Mouse (Mus musculus) ES-CJ7 (cell line): ENCODE measurements around the gene Mpz.
"Not testable (repeated sequence)": the region's sequence is repeated elsewhere in the genome, so short reads cannot be mapped to it uniquely, and the experiment has no call there.

Source experiments
- DNase-seq: peaks from one replicate; pipeline ENCODE4 v3.0.0; 2011; ENCODE audit warnings: low read depth, low spot score

Gene Mpz

GRCm38 (mm10) chr1:171129251-171129650 lies 21.3 kb upstream of the Mpz start:
- no peak for DNase-seq

DNA sequence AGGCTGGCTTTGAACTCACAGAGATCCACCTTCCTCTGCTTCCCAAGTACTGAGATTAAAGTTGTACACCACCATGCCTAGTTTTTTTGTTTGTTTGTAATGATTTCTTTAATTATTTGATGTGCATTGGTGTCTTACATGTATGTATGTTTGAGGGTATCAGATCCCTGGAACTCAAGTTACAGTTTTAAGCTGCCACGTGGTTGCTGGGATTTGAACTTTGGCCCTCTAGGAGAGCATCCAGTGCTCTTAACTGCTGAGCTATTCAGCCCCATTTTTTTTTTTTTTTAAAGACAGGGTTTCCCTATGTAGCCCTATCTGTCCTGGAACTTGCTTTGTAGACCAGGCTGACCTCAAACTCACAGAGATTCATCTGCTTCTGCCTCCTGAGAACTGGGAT lies 19.5 kb upstream of the Mpz start:
- no peak for DNase-seq

DNA sequence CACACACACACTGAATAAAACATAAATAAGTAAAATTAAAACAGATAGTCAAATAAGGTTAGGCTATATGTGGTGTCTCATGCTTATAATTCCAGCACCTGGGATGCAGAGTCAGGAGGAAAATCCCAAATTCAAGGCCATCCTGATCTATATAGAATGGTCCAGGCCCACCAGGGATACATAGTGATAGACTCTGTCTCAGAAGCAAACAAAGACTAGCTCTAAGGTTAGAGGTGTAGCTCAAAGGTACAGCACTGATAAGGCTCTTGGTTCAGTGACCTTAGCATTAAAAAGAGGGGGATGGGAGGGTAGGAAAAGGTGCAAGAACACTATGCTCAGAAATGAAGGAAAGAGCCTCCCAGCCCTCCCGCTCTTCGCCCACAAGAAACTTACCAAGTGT lies 14.9 kb upstream of the Mpz start:
- DNase-seq: no peak

DNA sequence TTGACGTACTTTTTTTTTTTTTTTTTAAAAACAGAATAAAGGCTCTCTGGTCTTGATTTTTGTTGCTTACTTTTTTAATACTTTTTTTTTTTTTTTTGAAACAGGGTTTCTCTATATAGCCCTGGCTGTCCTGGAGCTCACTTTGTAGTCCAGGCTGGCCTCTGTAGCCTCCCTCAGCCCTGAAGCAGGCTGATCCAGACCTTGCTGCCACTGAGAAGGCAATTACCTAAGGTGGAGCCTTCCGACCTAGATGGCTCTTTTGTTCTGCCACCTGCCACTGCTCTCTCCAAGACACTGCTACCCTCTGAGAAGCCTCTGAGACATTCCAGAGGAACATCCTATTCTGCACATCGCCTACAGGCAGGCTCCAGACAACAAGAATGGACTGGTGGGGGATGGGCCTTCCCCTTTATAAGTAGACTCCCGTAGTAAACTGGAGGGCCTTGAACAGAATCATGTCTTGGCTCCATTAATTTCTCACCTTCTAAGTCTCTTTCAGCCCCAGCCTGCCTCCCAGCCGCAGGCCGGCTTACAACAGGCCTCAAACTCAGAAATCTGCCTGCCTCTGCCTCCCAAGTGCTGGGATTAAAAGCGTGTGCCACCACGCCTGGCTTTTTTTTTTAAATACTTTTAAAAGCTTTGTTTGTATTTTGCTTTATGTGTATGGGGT lies 12.9 kb upstream of the Mpz start:
- DNase-seq: peak; percentile 78

GRCm38 (mm10) chr1:171142981-171143380 lies 7.5 kb upstream of the Mpz start:
- not testable (repeated sequence) for DNase-seq

DNA sequence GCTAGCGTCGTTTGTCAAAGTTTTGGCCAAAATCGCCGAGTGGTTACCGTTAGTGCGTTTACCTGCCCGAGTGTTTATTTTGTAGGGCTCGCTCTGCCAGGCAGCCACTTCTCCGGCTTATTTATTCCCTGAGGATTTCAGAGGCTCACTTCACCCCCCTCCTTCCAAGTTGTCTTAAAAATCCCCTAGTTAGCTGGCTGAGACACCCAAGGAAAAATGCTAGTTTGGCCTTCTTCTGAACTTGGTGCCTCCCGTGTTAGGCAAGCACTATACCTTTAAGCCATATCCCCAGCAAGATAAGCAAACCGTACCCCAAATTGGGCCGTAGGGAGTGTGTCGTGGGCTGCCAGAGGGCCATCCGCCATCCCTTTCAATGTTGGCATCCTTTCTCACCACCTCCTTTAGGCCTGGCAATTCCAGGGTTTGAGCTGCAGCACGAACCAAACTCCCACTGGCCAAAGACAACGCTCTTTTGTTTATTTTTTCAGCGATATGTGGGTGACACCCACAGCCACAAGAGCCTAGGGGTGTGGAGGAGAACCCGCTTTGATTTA lies 404 bp downstream of the Mpz start:
- DNase-seq: no peak

GRCm38 (mm10) chr1:171151966-171152365 lies 1.5 kb downstream of the Mpz start:
- DNase-seq: no peak

DNA sequence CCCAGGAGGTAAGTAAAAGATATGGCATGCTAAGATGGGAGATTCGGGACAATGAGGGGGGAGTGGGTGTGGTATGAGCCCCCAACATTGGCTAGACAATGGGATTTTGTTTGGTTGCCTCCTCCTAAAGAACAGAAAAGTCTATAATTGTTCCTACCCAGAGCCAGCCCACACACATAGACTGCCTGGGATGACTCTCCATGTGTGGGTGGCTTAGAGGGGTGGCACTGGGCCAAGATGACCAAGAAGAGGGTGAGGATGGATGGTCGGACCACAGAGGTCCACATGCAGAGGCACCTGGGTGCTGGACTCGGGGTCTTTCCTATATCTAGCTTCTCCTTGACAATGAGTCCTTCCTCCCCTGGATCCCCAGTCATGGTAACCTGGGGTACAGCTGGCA lies 6.1 kb downstream of the Mpz start:
- no peak for DNase-seq

GRCm38 (mm10) chr1:171157965-171158364 lies 7.5 kb downstream of the Mpz start:
- DNase-seq: no peak

DNA sequence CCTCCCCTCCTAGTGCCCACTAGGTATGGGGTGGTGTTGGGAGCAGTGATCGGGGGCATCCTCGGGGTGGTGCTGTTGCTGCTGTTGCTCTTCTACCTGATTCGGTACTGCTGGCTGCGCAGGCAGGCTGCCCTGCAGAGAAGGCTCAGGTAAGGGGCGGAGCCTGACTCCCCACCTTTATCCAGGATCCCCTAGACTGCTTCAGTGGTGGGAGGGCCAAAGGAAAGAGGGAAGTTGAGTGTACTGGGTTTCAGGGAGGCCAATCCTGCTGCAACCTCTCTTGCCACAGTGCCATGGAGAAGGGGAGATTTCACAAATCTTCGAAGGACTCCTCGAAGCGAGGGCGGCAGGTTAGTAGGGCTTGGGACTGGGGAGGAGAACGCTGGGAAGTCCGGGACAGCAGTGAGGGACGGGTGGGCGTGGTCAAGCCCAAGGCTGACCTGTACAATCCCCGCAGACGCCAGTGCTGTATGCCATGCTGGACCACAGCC lies 9.0 kb downstream of the Mpz start:
- peak; percentile 64 for DNase-seq

DNA sequence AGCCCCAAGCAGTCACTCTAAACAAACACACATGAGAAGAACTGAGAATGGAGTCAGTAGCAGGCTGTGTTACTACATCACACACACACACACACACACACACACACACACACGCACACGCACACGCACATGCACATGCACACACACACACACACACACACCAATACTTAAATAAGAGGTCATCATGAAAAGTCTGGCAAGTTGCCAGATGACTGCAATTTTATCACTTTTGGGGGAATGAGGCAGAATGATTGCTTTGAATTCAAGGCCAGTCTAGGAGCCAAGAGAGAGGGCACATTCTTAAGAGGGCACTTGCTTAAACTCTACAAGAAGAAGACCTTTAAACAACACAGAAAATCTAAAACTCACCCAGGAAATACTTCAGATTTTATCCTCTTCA lies 12.0 kb downstream of the Mpz start:
- no peak for DNase-seq

GRCm38 (mm10) chr1:171164258-171164657 lies 13.7 kb downstream of the Mpz start:
- peak; percentile 84 for DNase-seq

DNA sequence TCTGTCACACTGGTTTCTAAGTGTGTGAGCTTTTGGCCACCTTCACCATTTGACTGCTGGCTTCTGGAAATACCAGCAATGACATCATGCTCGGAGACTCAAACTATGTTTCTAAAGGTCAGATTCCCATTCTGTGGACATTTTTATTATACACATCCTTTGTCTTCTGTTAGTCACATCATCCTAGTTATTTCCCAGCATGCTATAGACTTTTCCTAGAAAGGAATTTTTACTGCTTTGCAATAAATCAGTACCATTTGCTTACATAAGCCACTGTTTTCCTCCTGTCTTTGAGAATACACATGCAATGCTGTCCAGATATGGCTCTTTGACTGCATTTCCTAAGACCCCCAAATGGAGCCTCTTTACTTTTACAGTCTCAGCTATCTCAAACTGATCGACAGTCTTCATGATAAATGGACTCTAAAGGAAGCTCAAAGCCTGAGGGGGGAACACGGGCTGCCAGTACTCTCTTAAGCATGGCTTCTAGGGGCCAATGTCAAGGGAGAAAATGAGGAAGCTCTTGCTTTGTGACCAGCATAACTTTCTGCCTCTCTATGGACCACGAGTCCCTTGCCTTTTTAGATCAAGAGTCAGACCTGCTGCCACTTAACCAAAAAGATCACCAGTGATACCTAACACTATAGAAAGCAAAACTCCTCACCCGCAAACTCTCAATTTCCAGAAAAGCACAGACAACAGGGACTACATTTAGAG lies 15.3 kb downstream of the Mpz start:
- no peak for DNase-seq

- DNase-seq: no peak
Measured at GRCm38 (mm10) chr1:171168906-171169305, 18.4 kb downstream of the Mpz start.

GRCm38 (mm10) chr1:171169913-171170312 lies 19.4 kb downstream of the Mpz start:
- DNase-seq: no peak

GRCm38 (mm10) chr1:171171138-171171537 lies 20.6 kb downstream of the Mpz start:
- DNase-seq: no peak

DNA sequence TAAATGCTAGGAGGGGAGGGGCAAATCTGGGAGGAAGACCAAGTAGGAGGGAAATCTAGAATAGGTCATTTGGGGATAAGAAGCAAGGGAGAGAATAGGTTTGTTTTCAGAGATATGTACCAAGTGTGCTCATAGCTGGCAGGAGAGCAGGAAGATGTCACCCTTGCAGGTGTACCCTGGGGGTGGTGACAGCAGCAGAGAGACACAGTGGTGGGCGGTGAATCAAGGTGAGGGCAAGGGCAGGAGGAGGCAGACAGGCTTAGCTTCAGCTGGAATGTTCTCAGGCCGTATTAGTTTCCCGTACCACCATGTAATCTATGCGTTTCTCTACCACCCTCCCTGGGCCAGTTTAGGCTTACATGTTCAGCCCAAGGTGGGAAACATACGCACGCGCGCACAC lies 22.3 kb downstream of the Mpz start:
- no peak for DNase-seq

DNA sequence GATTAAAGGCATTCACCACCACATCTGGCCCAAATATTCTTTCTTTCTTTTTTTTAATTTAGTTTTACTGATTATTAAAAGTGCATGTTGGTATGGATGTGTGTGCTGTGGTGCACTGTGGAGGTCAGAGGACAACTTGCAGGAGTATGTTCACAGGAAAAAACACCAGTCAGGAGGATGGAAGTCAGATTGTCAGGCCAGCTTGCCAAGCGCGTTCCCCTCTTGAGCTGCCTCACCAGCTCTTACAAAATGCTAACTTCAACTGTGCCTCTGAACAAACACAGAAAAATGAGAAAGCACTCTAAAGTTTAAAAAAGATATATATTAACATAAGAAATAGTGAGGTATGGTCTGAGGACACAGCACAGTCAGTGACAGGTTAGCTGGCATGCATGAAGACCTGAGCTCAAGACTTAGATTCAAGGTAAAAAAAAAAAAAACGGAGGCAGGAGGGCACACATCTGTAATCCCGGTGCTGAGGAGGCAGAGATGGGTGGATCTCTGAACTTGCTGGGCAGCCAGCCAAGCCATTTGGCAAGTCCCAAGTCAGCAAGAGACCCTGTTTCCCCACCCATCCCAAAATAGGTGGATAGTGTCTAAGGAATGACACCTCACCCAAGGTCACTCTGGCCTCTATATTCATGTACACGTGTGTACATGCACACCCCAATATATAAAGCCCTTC lies 29.1 kb downstream of the Mpz start:
- DNase-seq: no peak

DNA sequence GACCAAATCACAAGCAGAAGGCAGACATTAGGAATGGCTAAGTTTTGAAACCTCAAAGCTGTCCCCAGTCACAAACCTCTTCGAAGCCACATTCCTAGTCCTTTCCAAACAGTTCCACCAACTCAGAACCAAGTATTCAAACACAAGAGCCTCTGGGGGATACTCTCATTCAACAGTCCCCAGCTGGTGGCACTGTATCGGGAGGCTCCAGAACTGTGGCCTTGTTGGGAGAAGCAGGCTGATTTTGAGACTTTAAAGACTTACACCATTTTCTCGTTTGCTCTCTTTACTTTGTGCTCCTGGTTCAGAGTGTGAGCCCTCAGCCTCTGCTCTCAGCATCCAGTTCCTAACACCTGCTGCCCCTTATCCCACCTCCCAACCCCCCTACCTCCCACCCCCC lies 32.5 kb downstream of the Mpz start:
- no peak for DNase-seq

- DNase-seq: no peak
Measured at GRCm38 (mm10) chr1:171183620-171184019, 33.1 kb downstream of the Mpz start.

DNA sequence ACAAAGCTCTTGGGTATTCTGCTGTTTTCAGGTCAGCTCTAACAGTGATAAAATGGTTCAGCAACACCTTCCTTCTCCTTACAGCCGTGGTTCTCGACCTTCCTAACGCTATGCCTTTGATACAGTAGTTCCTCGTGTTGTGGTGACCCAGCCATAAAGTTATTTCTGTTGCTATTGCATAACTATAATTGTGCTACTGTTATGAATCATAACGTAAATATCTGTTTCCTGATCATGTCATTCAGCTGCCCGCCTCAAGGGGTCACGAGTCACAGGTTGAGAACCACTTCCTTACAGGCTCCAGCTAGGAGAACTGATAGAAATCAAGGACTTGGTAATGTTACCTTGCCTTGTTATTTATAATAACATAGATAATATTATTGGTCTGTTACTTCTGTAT lies 33.8 kb downstream of the Mpz start:
- DNase-seq: no peak

GRCm38 (mm10) chr1:171185655-171186054 lies 35.1 kb downstream of the Mpz start:
- no peak for DNase-seq
